In the genomic region with DNA sequence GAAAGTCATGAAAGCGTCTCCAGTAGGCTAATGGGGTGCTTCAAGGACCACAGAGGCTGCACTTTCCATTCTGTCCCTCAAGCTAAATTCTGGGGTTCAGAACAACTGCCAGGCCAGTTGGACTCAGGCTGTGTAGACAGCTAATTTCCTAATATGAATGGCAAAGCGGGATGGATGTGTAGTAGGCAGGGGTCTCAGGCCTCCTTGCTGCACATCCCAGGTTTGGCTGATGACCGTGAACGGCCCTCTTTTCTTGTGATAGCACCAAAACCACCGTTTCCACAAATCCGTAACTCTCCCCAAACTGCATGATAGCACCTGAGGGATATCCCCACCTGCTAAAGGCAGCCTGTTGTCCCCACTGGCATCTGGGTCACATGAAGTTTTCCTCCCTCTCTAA, we compare ENCODE assay signal across 13 mouse cellular contexts. TPM values are rescaled to one million over a fixed set of nuclear protein-coding genes. Genes with fewer than 3 reads are reported as not detected.
DNase-seq lines count a peak whose midpoint lies in the region; ATAC-seq and TF ChIP-seq lines count a peak whose summit lies in the region.
"Had no signal": no experiment of that assay in that cellular context is flagged by ENCODE, and none has a peak within 500 bp of the region (broad histone marks: within the 10 kb centered on the region; RNA-seq: fewer than 3 reads in every experiment).

No protein-coding gene starts in this region.

- no peak for ATAC-seq in intestine, embryonic 14.5 days (replicated peaks; ENCODE audit: low FRiP score, low TSS enrichment, low read depth)
- no peak for ATAC-seq in intestine, postnatal 0 days
- no peak for ATAC-seq in hindbrain, embryonic 16.5 days
- ATAC-seq in midbrain, embryonic 14.5 days (ENCODE audit: low FRiP score, low TSS enrichment): no peak

- 89% methylated on average over 6 of the region's 6 CpGs for WGBS in intestine, embryonic 14.5 days
- 91% methylated on average over 6 of the region's 6 CpGs for WGBS in intestine, postnatal 0 days
- 82% methylated on average over 6 of the region's 6 CpGs for WGBS in hindbrain, embryonic 16.5 days
- 89% methylated on average over 6 of the region's 6 CpGs for WGBS in midbrain, embryonic 14.5 days

- no peak overlapping the region for H3K27ac ChIP-seq in intestine, embryonic 14.5 days (ENCODE audit: low read depth)
- no peak overlapping the region for H3K27ac ChIP-seq in intestine, postnatal 0 days (ENCODE audit: low read depth, low read length)
- H3K27ac ChIP-seq in bone marrow macrophage, adult 2 months (ENCODE audit: insufficient read depth, low read depth, low read length): peak overlapping the region; percentile 72
- no peak overlapping the region for H3K27ac ChIP-seq in hindbrain, embryonic 16.5 days (ENCODE audit: low read depth, low read length)
- H3K27ac ChIP-seq in midbrain, embryonic 14.5 days (replicated peaks; ENCODE audit: low read depth, low read length): no peak overlapping the region

- H3K4me2 ChIP-seq in intestine, embryonic 14.5 days (ENCODE audit: low read length): no peak overlapping the region
- H3K4me2 ChIP-seq in intestine, postnatal 0 days (replicated peaks; ENCODE audit: low read depth): no peak overlapping the region
- H3K4me2 ChIP-seq in hindbrain, embryonic 16.5 days (ENCODE audit: low read length): peak overlapping the region; percentile 84
- H3K4me2 ChIP-seq in midbrain, embryonic 14.5 days (ENCODE audit: low read length): peak overlapping the region; percentile 64

- TF ChIP-seq POLR2A in bone marrow macrophage, adult 2 months (IDR thresholded peaks at IDR 0.05; ENCODE audit: borderline replicate concordance, low read depth, low read length): no peak

- DNase-seq in intestine, embryonic 14.5 days (ENCODE audit: low spot score): peak; percentile 49
- DNase-seq in midbrain, embryonic 14.5 days: no peak
- no peak for DNase-seq in urinary bladder, postnatal 36 days (ENCODE audit: low spot score in 2 of 2)
- DNase-seq in cerebellum, adult 9-10 months: no peak
- no peak for DNase-seq in adrenal gland, adult 18-20 months (ENCODE audit: low spot score in 2 of 2)
- DNase-seq: cerebellum, adult 9-11 months; kidney, adult 9 months; thymus, postnatal 4 days had no signal

- TF ChIP-seq CTCF in intestine, postnatal 0 days (IDR thresholded peaks at IDR 0.05; ENCODE audit: low read depth): no peak
- no peak for TF ChIP-seq CTCF in bone marrow macrophage, adult 2 months (IDR thresholded peaks at IDR 0.05; ENCODE audit: low read depth, low read length)

- H3K27me3 ChIP-seq in intestine, embryonic 14.5 days (replicated peaks; ENCODE audit: control insufficient read depth, insufficient read depth, low read length): peaks cover 10% of the 10 kb centered on the region
- H3K27me3 ChIP-seq in intestine, postnatal 0 days (replicated peaks; ENCODE audit: control insufficient read depth, insufficient read depth, low read length): peaks cover 8% of the 10 kb centered on the region
- no peaks in the 10 kb centered on the region for H3K27me3 ChIP-seq in hindbrain, embryonic 16.5 days (replicated peaks; ENCODE audit: control insufficient read depth, insufficient read depth, low read length)
- no peaks in the 10 kb centered on the region for H3K27me3 ChIP-seq in midbrain, embryonic 14.5 days (ENCODE audit: control insufficient read depth, insufficient read depth, low read length)

- H3K4me1 ChIP-seq in intestine, embryonic 14.5 days (replicated peaks; ENCODE audit: control insufficient read depth, insufficient read depth, low read length): peaks cover 19% of the 10 kb centered on the region
- peaks cover 8% of the 10 kb centered on the region; the same call in 1 of the 2 replicates for H3K4me1 ChIP-seq in intestine, postnatal 0 days (replicated peaks; ENCODE audit: control insufficient read depth, insufficient read depth, low read length)
- H3K4me1 ChIP-seq in bone marrow macrophage, adult 2 months (ENCODE audit: control insufficient read depth, insufficient read depth, low read length): peaks cover 25% of the 10 kb centered on the region
- H3K4me1 ChIP-seq in hindbrain, embryonic 16.5 days (ENCODE audit: control insufficient read depth, insufficient read depth, low read depth, low read length): peaks cover 32% of the 10 kb centered on the region
- peaks cover 31% of the 10 kb centered on the region for H3K4me1 ChIP-seq in midbrain, embryonic 14.5 days (ENCODE audit: control insufficient read depth, insufficient read depth, low read length)

- no peak overlapping the region for H3K9ac ChIP-seq in intestine, embryonic 14.5 days (ENCODE audit: low read length)
- no peak overlapping the region for H3K9ac ChIP-seq in intestine, postnatal 0 days (ENCODE audit: low read depth, low read length)
- H3K9ac ChIP-seq in hindbrain, embryonic 16.5 days (ENCODE audit: low read depth, low read length): no peak overlapping the region
- H3K9ac ChIP-seq in midbrain, embryonic 14.5 days (replicated peaks; ENCODE audit: low read length): no peak overlapping the region; the same call in 1 of the 2 replicates

- H3K36me3 ChIP-seq in intestine, embryonic 14.5 days (ENCODE audit: control insufficient read depth, insufficient read depth, low read length): peaks cover 19% of the 10 kb centered on the region
- H3K36me3 ChIP-seq in intestine, postnatal 0 days (ENCODE audit: control insufficient read depth, insufficient read depth): peaks cover 8% of the 10 kb centered on the region; the same call in 1 of the 2 replicates
- H3K36me3 ChIP-seq in hindbrain, embryonic 16.5 days (ENCODE audit: control insufficient read depth, insufficient read depth, low read length): no peaks in the 10 kb centered on the region; the same call in 1 of the 2 replicates
- peaks cover 11% of the 10 kb centered on the region for H3K36me3 ChIP-seq in midbrain, embryonic 14.5 days (ENCODE audit: control insufficient read depth, insufficient read depth, low read length)

- H3K9me3 ChIP-seq in intestine, embryonic 14.5 days (ENCODE audit: control insufficient read depth, low read length): peaks cover 6% of the 10 kb centered on the region; the same call in 1 of the 2 replicates
- H3K9me3 ChIP-seq in intestine, postnatal 0 days (ENCODE audit: control insufficient read depth): no peaks in the 10 kb centered on the region
- H3K9me3 ChIP-seq in hindbrain, embryonic 16.5 days (ENCODE audit: control insufficient read depth, low read length): 0 out of 2 replicates have a peak, but pooled peaks cover 2% of the 10 kb centered on the region
- peaks cover 7% of the 10 kb centered on the region for H3K9me3 ChIP-seq in midbrain, embryonic 14.5 days (ENCODE audit: control insufficient read depth, low read length)

- no peak overlapping the region for H3K4me3 ChIP-seq in intestine, embryonic 14.5 days (ENCODE audit: low read depth, low read length)
- H3K4me3 ChIP-seq in intestine, postnatal 0 days (ENCODE audit: low read depth, low read length): no peak overlapping the region
- peak overlapping the region; percentile 49 for H3K4me3 ChIP-seq in bone marrow macrophage, adult 2 months (ENCODE audit: insufficient read depth, low read length)
- no peak overlapping the region for H3K4me3 ChIP-seq in hindbrain, embryonic 16.5 days (ENCODE audit: low read length)
- peak overlapping the region; percentile 4; the same call in 1 of the 2 replicates for H3K4me3 ChIP-seq in midbrain, embryonic 14.5 days (replicated peaks; ENCODE audit: low read depth, low read length)

RNA-seq across cellular contexts. Expression of a gene that starts 4.1 kb away (rescaled TPM):
- 28.7 and 30.3 TPM in 2 replicates for polyA plus RNA-seq in intestine, embryonic 14.5 days (2014; fragmentation: Nextera tagmentation; extraction: Ambion mirVana)
- polyA plus RNA-seq in intestine, postnatal 0 days (2015; fragmentation: Nextera tagmentation; extraction: Ambion mirVana): 15.8 and 16.7 TPM in 2 replicates
- polyA plus RNA-seq in bone marrow macrophage, adult 2 months (2012; ENCODE audit: insufficient read depth, insufficient read length, missing spikeins): 32.0 and 37.9 TPM in 2 replicates
- 85.3 and 89.6 TPM in 2 replicates for polyA plus RNA-seq in hindbrain, embryonic 16.5 days (2015; fragmentation: Nextera tagmentation; extraction: Ambion mirVana)
- 129 and 130 TPM in 2 replicates for polyA plus RNA-seq in midbrain, embryonic 14.5 days (2014; fragmentation: Nextera tagmentation; extraction: Ambion mirVana)
- 10 to 100 TPM; 13.3 to 17.6 TPM for total RNA-seq in adrenal gland, adult 18-20 months (2021)

RNA-seq across cellular contexts. Expression of a gene that starts 4.1 kb away (rescaled TPM):
- 0.24 and 0.28 TPM in 2 replicates for polyA plus RNA-seq in intestine, embryonic 14.5 days (2014; fragmentation: Nextera tagmentation; extraction: Ambion mirVana)
- 0.08 and 0.12 TPM in 2 replicates for polyA plus RNA-seq in intestine, postnatal 0 days (2015; fragmentation: Nextera tagmentation; extraction: Ambion mirVana)
- 0.28 TPM in 1 of 2 replicates, not detected in the other for polyA plus RNA-seq in bone marrow macrophage, adult 2 months (2012; ENCODE audit: insufficient read depth, insufficient read length, missing spikeins)
- polyA plus RNA-seq in hindbrain, embryonic 16.5 days (2015; fragmentation: Nextera tagmentation; extraction: Ambion mirVana): 1.1 and 1.8 TPM in 2 replicates
- 1.1 and 1.3 TPM in 2 replicates for polyA plus RNA-seq in midbrain, embryonic 14.5 days (2014; fragmentation: Nextera tagmentation; extraction: Ambion mirVana)
- total RNA-seq in adrenal gland, adult 18-20 months (2021): under 1 TPM; 0.06 to 0.10 TPM
- total RNA-seq: megakaryocyte-erythroid progenitor cell, adult 5-6 weeks had no signal

RNA-seq across cellular contexts. Expression of a gene that starts 9.8 kb away (rescaled TPM):
- polyA plus RNA-seq in intestine, embryonic 14.5 days (2014; fragmentation: Nextera tagmentation; extraction: Ambion mirVana): 24.9 and 26.3 TPM in 2 replicates
- polyA plus RNA-seq in intestine, postnatal 0 days (2015; fragmentation: Nextera tagmentation; extraction: Ambion mirVana): 6.9 and 7.8 TPM in 2 replicates
- 1.4 TPM in 1 of 2 replicates, not detected in the other for polyA plus RNA-seq in bone marrow macrophage, adult 2 months (2012; ENCODE audit: insufficient read depth, insufficient read length, missing spikeins)
- 249 and 250 TPM in 2 replicates for polyA plus RNA-seq in hindbrain, embryonic 16.5 days (2015; fragmentation: Nextera tagmentation; extraction: Ambion mirVana)
- polyA plus RNA-seq in midbrain, embryonic 14.5 days (2014; fragmentation: Nextera tagmentation; extraction: Ambion mirVana): 239 and 784 TPM in 2 replicates
- total RNA-seq in adrenal gland, adult 18-20 months (2021): 1 to 10 TPM; 5.8 to 6.0 TPM
- polyA plus RNA-seq: liver, adult 2 months had no signal

RNA-seq across cellular contexts. Expression of a gene that starts 19.4 kb away (rescaled TPM):
- 16.5 and 19.6 TPM in 2 replicates for polyA plus RNA-seq in intestine, embryonic 14.5 days (2014; fragmentation: Nextera tagmentation; extraction: Ambion mirVana)
- polyA plus RNA-seq in intestine, postnatal 0 days (2015; fragmentation: Nextera tagmentation; extraction: Ambion mirVana): 8.9 and 9.7 TPM in 2 replicates
- 21.2 and 22.6 TPM in 2 replicates for polyA plus RNA-seq in bone marrow macrophage, adult 2 months (2012; ENCODE audit: insufficient read depth, insufficient read length, missing spikeins)
- 20.7 and 21.4 TPM in 2 replicates for polyA plus RNA-seq in hindbrain, embryonic 16.5 days (2015; fragmentation: Nextera tagmentation; extraction: Ambion mirVana)
- polyA plus RNA-seq in midbrain, embryonic 14.5 days (2014; fragmentation: Nextera tagmentation; extraction: Ambion mirVana): 18.6 and 20.8 TPM in 2 replicates
- 10 to 100 TPM; 22.0 to 27.1 TPM for total RNA-seq in adrenal gland, adult 18-20 months (2021)

RNA-seq across cellular contexts. Expression of a gene that starts 19.8 kb away (rescaled TPM):
- 240 and 258 TPM in 2 replicates for polyA plus RNA-seq in intestine, embryonic 14.5 days (2014; fragmentation: Nextera tagmentation; extraction: Ambion mirVana)
- polyA plus RNA-seq in intestine, postnatal 0 days (2015; fragmentation: Nextera tagmentation; extraction: Ambion mirVana): 113 and 117 TPM in 2 replicates
- 99.5 and 112 TPM in 2 replicates for polyA plus RNA-seq in bone marrow macrophage, adult 2 months (2012; ENCODE audit: insufficient read depth, insufficient read length, missing spikeins)
- polyA plus RNA-seq in hindbrain, embryonic 16.5 days (2015; fragmentation: Nextera tagmentation; extraction: Ambion mirVana): 563 and 570 TPM in 2 replicates
- polyA plus RNA-seq in midbrain, embryonic 14.5 days (2014; fragmentation: Nextera tagmentation; extraction: Ambion mirVana): 641 and 678 TPM in 2 replicates
- 100 to 1,000 TPM; 171 to 177 TPM for total RNA-seq in adrenal gland, adult 18-20 months (2021)

Comparison
In these comparisons a context has a peak if more than half of its experiments do, and no peak if none do; other contexts are left out.
1. H3K4me2 ChIP-seq: peak in hindbrain, embryonic 16.5 days (single experiment) and midbrain, embryonic 14.5 days (single experiment); none in intestine, embryonic 14.5 days (single experiment) and intestine, postnatal 0 days (single experiment).
2. H3K4me3 ChIP-seq: peak in bone marrow macrophage, adult 2 months (single experiment) and midbrain, embryonic 14.5 days (single experiment); none in intestine, embryonic 14.5 days (single experiment), intestine, postnatal 0 days (single experiment) and hindbrain, embryonic 16.5 days (single experiment).